In the genomic region with DNA sequence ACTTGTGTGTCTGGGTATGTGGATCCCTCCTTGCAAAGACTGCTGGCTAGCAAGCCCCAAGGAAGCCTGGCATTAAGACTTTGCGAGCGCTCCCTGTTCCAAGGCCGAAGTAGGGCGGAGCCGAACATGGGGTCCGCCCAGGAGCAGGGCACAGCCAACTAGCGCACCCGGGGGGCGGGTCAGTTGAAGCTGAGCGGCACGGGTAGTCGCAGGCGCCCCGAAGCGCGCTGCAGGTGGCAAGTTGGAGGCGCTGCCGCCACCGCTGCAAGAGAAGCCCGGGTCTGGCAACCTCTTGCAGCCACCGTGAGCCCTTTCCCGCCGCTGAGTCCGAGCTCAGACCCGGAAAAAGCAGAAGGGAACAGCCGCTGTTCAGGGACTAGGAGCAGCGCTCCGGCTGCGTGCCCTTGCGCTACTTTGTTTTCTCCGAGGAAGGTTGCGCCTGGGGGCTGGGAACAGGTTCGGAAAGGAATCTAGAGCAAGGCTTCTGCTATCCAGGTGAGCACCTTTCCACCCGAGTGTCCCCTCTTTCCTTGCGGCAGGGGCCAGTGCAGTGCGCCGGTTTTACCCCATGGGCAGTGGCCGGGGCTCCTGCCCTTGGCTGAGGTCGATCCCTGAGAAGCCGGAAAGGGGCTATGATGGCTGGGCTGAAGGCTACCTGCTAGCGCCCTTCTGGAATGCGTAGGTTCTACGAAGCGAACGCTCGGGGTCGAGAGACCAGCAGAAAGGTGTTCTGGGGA, we compare ENCODE assay signal across 8 mouse cellular contexts. TPM values are rescaled to one million over a fixed set of nuclear protein-coding genes. Genes with fewer than 3 reads are reported as not detected.
DNase-seq lines count a peak whose midpoint lies in the region; ATAC-seq and TF ChIP-seq lines count a peak whose summit lies in the region.

A gene (plus strand): TSS at position 183 of the 737 bp plus-strand sequence.

- no peaks in the 10 kb centered on the region for H3K9me3 ChIP-seq in embryonic facial prominence, embryonic 11.5 days (replicated peaks; ENCODE audit: control insufficient read depth, low read length)
- H3K9me3 ChIP-seq in intestine, postnatal 0 days (ENCODE audit: control insufficient read depth), result no peaks in the 10 kb centered on the region

- H3K27ac ChIP-seq in embryonic facial prominence, embryonic 11.5 days (replicated peaks; ENCODE audit: low read depth, low read length), result no peak within 1 kb of the TSS
- H3K27ac ChIP-seq in intestine, postnatal 0 days (ENCODE audit: low read depth, low read length), result peak within 1 kb of the TSS; percentile 91
- no peak within 1 kb of the TSS for H3K27ac ChIP-seq in macrophage

- H3K27me3 ChIP-seq in embryonic facial prominence, embryonic 11.5 days (ENCODE audit: control insufficient read depth, insufficient read depth, low read length), result peaks cover 35% of the 10 kb centered on the region
- H3K27me3 ChIP-seq in intestine, postnatal 0 days (replicated peaks; ENCODE audit: control insufficient read depth, insufficient read depth, low read length), result no peaks in the 10 kb centered on the region

- peak; percentile 44; the same call in 1 of the 2 replicates for TF ChIP-seq CTCF in intestine, postnatal 0 days (IDR thresholded peaks at IDR 0.05; ENCODE audit: low read depth)

- peak within 1 kb of the TSS; percentile 99 for H3K4me2 ChIP-seq in embryonic facial prominence, embryonic 11.5 days (ENCODE audit: low read depth, low read length)
- H3K4me2 ChIP-seq in intestine, postnatal 0 days (replicated peaks; ENCODE audit: low read depth), result peak within 1 kb of the TSS; percentile 72

- intact Hi-C loops in left cerebral cortex, postnatal 10 days (cut with DNase I), result no loop called here

- no peaks in the 10 kb centered on the region; the same call in 1 of the 2 replicates for H3K4me1 ChIP-seq in embryonic facial prominence, embryonic 11.5 days (ENCODE audit: control insufficient read depth, insufficient read depth, low read length)
- H3K4me1 ChIP-seq in intestine, postnatal 0 days (replicated peaks; ENCODE audit: control insufficient read depth, insufficient read depth, low read length), result no peaks in the 10 kb centered on the region; the same call in 1 of the 2 replicates

- no peaks in the 10 kb centered on the region for H3K36me3 ChIP-seq in embryonic facial prominence, embryonic 11.5 days (replicated peaks; ENCODE audit: control insufficient read depth, insufficient read depth, low read depth, low read length)
- no peaks in the 10 kb centered on the region for H3K36me3 ChIP-seq in intestine, postnatal 0 days (ENCODE audit: control insufficient read depth, insufficient read depth)
- H3K36me3 ChIP-seq in macrophage (ENCODE audit: inconsistent target), result no peaks in the 10 kb centered on the region

- under 1% methylated on average over 47 of the region's 47 CpGs for WGBS in embryonic facial prominence, embryonic 11.5 days
- WGBS in intestine, postnatal 0 days, result under 1% methylated on average over 47 of the region's 47 CpGs
- 2% methylated on average over 44 of the region's 47 CpGs for WGBS in macrophage (ENCODE audit: missing documents)

- no peaks in the 10 kb centered on the region for H3K79me2 ChIP-seq in macrophage (ENCODE audit: inconsistent target)

- H3K9ac ChIP-seq in embryonic facial prominence, embryonic 11.5 days (replicated peaks; ENCODE audit: low read length), result peak within 1 kb of the TSS; percentile 34; the same call in 1 of the 2 replicates
- peak within 1 kb of the TSS; percentile 83 for H3K9ac ChIP-seq in intestine, postnatal 0 days (ENCODE audit: low read depth, low read length)

- ATAC-seq in embryonic facial prominence, embryonic 11.5 days (replicated peaks; ENCODE audit: insufficient number of reproducible peaks, low FRiP score, low TSS enrichment, low read depth), result peak; percentile 91
- ATAC-seq in intestine, postnatal 0 days, result peak; percentile 82

- peak; percentile 96 for DNase-seq in brain, adult 2 months (ENCODE audit: low read depth, low spot score)
- DNase-seq in embryonic facial prominence, embryonic 11.5 days (ENCODE audit: low spot score), result peak; percentile 88
- peak; percentile 94 for DNase-seq in heart, adult 11 months
- DNase-seq in left cerebral cortex, postnatal 10 days (ENCODE audit: extremely low spot score in 1 of 2, low spot score in 2 of 2), result peak; percentile 74 to 88
- peak; percentile 86 for DNase-seq in right cerebral cortex, postnatal 14 days
- no peak for DNase-seq in T-cell, adult 2 months (ENCODE audit: low spot score)

- peak within 1 kb of the TSS; percentile 44 for H3K4me3 ChIP-seq in embryonic facial prominence, embryonic 11.5 days (ENCODE audit: low read depth, low read length)
- H3K4me3 ChIP-seq in intestine, postnatal 0 days (ENCODE audit: low read depth, low read length), result peak within 1 kb of the TSS; percentile 68
- H3K4me3 ChIP-seq in macrophage (ENCODE audit: inconsistent target), result no peak within 1 kb of the TSS

RNA-seq across cellular contexts. Expression of the gene that starts here (rescaled TPM):
- 124 and 136 TPM in 2 replicates for polyA plus RNA-seq in embryonic facial prominence, embryonic 11.5 days (2014; fragmentation: Nextera tagmentation; extraction: Ambion mirVana)
- polyA plus RNA-seq in intestine, postnatal 0 days (2015; fragmentation: Nextera tagmentation; extraction: Ambion mirVana), result 174 and 213 TPM in 2 replicates
- total RNA-seq in left cerebral cortex, postnatal 10 days (2021), result 100 to 1,000 TPM; 157 to 165 TPM
- 10 to 100 TPM in 5 of 26 experiments, 1 to 10 TPM in 21; 2.1 to 12.7 (median 7.5) TPM for total RNA-seq in macrophage (2018; cell fraction: chromatin; rRNA removed)
- 1 to 10 TPM; 2.4 to 7.3 (median 4.7) TPM for total RNA-seq in macrophage (2018; cell fraction: cytosol; rRNA removed)
- total RNA-seq in macrophage (2018; cell fraction: nucleus; rRNA removed), result 1 to 10 TPM; 1.6 to 9.7 (median 5.6) TPM
- 2.5 to 11.5 TPM (median 4.7 TPM) in 3 replicates for polyA plus RNA-seq in macrophage (2018)

Comparison
In these comparisons a context has a peak if more than half of its experiments do, and no peak if none do; other contexts are left out.
1. RNA of the gene that starts here (polyA plus RNA-seq): 174 to 213 TPM in intestine, postnatal 0 days and 124 to 136 TPM in embryonic facial prominence, embryonic 11.5 days; 2.5 to 11.5 TPM in macrophage; every median in the first group is over 10 times any median in the second.